Mouse (Mus musculus): Measurements from ENCODE around the gene Mmp10. TPM values are rescaled to one million over a fixed set of nuclear protein-coding genes. Genes with fewer than 3 reads are reported as not detected.

Gene Mmp10
- not detected for total RNA-seq (2021)

DNA sequence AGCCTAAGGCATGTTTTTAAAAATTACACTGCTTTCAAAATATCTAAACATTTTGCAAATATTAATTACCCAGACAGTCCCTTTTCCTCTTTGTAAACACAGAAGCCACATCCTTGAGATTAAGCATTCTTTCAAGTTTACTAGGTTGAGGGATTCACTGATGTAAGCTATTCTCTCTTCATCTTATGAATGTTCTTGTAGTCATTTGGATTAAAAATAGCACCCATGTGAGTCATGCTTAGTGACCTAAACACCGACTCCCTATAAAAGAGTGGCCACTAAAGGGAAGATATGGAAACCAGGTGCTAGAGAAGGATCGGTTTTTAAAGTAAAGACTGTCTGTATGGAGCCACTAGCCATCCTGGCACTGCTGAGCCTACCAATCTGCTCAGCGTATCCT is at the start of gene Mmp10:
TSS of gene Mmp10 (plus strand) at position 302 of the 400 bp plus-strand sequence.
- intact Hi-C loops (cut with DNase I), result no loop called here

DNA sequence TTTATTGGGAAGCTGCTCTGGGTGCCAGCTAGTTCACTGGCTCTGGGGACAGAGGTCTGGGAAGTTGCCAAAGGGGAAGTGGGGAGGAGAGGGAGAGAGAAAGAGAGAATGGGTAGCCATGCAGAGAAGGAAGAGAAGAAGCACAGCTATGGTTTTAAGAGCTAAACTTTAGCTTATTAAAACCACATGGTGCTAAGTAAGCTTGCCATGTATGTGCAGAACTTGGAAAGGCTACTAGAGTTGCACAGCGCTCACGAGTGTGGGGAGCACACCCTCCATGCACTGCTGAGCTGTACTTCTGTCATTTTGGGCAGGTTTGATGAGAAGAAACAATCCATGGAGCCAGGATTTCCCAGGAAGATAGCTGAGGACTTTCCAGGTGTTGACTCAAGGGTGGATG is 48.9 kb upstream of the Mmp10 start:
- no peak for DNase-seq
- intact Hi-C loops (cut with DNase I), result no loop called here

More for the DNA sequence above, at the start of gene Mmp10:
- DNase-seq, result no peak

DNA sequence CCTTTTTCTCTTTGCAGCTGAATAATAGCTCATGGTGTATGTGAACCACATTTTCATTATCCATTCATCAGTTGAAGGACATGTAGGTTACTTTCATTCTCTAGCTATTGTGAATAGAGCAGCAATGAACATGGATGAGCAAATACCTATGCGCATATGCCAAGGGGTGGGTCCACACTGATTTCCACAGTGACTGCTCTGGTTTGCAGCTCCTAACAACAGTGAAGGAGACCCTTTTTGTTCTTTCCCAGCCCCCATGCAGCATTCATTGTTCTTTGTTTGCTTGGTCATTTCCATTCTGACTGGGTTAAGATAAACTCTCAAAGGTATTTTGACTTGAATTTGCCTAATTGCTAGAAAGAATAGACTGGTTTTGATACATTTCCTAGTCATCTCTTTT is 31.9 kb upstream of the Mmp10 start:
- DNase-seq, result no peak
- intact Hi-C loops (cut with DNase I), result no loop called here

DNA sequence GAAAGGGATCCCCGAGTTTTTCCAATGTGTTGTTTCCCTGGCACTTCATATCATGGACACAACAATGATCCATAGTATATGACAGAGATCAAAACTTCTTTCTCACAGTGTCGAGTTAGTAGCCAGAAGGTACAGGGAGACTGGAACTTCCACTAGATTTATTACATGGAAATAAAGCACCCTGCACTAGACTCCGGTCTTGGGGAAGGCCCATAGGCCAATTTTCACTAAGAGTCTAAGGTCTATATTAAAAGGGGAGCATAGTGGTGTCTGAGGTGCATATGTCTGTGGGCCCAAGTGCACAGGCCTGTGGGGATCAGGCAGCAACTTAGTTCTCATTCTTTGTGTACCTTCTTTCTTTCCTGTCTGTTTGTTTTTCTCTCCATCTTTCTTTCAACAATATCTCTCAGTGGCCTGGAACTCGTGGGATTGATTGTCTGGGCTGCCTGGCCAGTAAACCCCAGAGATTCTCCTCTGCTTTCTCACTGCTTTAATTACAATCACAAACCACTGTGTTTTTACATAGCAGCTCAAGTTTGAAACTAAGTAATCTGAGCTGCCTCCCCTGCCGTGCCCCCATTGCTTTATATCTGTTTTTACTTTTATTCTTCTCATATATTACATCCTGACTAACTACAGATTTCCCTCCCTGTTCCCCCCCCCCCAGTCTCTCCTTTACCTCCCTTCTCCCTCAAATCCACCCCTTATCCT is 18.3 kb upstream of the Mmp10 start:
- intact Hi-C loops (cut with DNase I), result no loop called here
- DNase-seq, result no peak

DNA sequence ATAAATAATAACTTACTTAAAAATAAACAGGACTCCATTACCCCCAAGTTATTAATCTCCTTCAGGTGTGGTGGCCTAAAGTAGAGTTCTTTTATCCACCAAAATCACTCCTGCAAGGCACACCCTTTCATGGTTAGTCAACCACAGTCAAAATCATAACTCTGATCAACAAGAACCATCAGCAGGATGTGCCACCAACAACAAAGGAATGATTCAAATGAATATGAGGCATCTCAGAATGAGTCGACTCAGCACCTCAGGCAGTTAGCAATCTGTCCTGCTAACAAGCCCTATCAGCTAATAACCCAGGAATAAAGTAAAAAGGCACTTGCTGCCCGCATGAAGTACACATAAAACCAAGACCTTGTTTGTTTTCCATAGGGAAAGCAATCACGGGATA is 1.0 kb upstream of the Mmp10 start:
- intact Hi-C loops (cut with DNase I), result no loop called here
- no peak for DNase-seq

DNA sequence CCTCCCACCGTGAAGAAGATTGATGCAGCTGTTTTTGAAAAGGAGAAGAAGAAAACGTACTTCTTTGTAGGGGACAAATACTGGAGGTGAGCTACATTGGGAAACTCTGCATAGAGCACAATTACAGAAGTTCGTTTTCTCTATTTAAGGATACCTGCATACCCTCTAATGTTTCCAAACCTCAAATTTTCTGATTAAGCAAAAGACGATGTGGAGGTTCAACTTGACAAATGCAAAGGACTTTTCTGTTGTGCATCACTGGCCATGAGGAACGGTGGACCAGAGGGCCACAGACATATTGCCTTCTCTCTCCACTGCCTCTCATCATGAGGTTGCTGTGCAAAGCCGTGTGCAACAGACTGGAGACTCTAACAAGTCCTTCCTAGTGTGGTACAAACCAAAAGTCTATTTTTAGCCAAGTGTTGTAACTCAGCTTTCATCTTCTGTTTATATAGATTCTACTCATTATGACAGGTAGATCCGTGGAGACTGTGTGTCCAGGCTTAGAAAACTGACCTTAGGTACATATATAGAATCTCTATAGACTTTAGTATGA is 5.2 kb downstream of the Mmp10 start:
- intact Hi-C loops (cut with DNase I), result no loop called here
- no peak for DNase-seq

DNA sequence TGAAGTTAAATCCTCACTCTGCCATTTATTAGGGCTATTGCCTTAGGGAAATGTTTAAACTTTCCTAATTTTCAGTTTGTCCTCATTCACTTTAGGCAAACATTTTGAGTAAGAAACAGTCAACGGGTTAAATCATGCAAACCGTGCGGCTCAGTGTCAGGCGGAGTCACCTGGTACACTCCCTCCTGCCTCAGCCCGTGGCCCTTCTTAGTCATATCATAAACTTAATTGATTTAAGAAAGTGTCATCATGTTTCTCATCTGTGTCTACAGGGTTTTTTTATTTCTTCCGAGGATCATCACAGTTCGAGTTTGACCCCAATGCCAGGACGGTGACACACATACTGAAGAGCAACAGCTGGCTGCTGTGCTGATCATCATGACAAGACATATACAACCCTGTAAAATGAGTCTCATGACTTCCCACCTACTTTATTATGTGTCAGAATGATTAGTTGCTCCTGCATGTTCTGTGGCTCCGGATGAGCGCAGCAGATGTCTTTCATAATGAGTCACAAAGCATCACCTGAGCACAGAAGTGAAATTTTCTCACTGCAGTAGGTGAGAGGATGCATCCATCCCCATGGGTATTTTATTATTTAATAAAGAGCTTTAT is 7.6 kb downstream of the Mmp10 start:
- DNase-seq, result no peak
- intact Hi-C loops (cut with DNase I), result no loop called here

DNA sequence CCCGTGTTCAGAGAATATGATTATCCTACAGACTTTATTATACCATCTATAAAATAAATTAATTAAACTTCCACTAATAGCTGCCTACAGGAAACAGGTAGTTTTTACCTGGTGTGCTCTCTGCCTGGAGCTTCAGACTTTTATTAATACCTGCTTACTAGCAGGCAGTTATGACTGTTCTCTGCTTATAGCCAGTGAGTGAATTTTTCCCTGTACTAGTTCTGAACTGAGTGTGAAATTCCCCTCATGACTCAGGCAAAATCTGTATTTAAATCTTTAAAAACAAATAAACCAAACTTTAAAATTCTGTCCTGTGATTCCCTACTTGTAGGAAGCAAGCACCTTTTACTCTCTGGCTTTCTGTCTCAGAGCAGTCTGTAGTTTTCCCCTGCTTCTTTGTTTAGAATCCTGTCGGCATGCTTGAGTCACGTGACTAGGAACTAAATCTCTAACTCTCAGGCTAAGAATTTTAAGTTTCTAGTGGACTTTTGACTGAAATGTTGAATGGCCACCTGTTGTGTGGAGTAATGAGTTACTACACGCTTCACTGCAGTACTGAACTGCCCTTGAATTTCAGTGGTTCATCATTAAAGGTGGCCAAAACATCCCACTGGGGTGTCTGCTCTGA is 15.9 kb downstream of the Mmp10 start:
- DNase-seq, result no peak

DNA sequence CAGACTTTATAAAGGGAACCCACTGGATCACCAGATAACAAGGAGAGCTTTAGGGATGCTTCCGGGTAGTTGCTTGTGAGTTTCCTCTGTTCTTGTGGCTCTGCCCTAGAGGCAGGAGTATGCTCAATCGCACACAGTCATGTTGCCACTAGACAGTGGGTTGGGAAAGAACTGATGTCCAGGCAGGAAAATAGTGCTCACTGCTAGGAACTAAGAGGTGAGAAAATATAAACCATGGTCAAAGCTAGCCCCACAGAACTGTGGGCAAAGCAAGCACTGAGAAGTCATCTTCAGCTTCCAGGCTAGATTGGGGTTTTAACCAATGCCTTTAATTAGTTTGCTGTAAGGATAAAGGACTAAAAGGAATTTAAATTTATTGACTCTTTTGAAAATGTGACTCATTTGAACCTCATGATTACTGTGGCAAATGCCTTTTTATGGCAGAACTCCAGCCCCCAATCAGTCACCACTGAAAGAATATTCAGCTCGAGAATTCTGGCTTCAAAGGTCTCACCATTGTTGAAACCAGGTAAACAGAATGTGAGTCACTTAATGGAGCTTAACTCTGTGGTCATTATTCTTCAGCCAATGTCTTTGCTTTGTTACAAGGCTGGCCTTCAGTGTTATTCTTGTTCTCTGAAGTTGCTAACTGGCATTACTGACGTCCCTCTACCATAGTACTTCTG is 24.2 kb downstream of the Mmp10 start:
- intact Hi-C loops (cut with DNase I), result no loop called here

More for the DNA sequence above, 15.9 kb downstream of the Mmp10 start:
- intact Hi-C loops (cut with DNase I), result no loop called here

DNA sequence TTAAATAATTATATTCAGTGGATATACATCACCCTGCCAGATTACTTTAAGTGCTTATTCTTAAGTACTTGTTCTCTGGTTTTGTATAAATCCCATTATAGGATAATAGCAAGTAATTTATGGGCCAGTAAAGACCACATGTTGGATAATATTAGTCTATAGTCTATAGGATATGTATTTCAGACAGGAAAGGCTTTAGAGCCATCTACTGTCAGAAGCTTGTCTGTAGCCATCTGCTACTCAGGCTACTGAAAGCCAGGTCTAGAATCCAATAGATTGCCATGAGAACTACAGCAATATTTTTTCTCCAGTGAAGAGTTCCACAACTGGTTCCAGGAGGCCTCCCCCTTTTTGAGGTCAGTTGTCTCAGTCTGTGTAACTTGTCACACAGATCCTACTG is 40.6 kb downstream of the Mmp10 start:
- DNase-seq, result no peak
- intact Hi-C loops (cut with DNase I), result no loop called here

More for the DNA sequence above, 24.2 kb downstream of the Mmp10 start:
- DNase-seq, result no peak

DNA sequence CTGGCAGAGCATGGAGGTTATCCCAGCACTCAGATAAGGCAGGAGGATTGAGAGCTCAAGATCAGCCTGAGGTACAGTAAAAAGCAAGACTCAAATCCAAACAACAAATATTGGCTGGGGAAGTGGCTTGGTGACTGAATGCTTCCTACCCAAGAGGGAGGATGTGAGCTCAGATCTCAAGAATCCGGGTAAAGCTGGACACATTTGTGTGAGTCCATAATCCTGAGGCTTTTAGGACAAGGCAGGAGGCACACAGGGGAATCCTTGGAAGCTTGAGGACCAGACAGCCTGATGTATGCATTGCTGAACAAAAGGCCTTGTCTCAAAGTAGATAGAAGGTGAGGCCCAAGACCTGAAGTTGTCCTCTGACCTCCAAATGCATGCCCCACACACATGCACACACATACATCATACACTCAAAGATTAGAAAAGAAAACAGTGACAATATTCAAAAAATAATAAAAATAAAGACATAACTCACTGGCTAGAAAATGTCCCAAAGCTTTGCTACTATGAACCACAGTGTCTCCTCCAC is 42.8 kb downstream of the Mmp10 start:
- intact Hi-C loops (cut with DNase I), result no loop called here

DNA sequence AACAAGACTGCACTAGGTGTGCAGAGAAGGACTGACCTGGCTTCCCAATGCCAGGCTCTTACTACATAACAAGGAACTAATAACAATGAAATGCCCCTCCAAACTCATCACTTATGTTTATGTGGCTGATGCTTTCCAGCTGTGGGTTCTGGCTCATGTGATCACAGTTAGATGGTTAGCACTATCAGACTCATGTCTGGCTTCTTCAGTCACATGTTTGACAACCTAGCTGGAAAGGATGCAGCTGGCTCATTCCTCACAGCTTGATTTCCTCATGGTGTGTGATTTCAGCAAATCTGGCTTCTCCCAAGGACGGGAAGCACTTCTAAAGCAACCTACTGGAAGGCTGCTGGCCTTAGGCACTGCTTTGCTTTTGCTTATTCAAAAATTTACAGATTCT is 43.3 kb downstream of the Mmp10 start:
- DNase-seq, result no peak

More for the DNA sequence above, 42.8 kb downstream of the Mmp10 start:
- no peak for DNase-seq

DNA sequence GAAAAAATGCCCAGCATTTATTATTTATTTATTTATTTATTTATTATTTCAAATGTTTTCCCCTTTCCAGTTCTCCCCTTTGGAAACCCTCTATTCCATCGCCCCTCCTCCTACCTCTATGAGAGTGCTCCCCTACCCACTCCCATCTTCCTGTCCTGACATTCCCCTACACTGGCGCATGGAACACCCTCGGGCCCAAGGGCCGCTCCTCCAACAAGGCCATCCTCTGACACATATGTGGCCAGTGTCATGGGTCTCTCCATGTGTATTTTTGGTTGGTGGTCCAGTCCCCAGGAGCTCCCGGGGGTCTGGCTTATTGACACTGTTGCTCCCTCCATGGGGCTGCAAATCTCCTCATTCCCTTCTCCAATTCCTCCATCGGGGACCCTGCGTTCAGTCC is 43.8 kb downstream of the Mmp10 start:
- intact Hi-C loops (cut with DNase I), result no loop called here
- no peak for DNase-seq

More for the DNA sequence above, 43.3 kb downstream of the Mmp10 start:
- intact Hi-C loops (cut with DNase I), result no loop called here

DNA sequence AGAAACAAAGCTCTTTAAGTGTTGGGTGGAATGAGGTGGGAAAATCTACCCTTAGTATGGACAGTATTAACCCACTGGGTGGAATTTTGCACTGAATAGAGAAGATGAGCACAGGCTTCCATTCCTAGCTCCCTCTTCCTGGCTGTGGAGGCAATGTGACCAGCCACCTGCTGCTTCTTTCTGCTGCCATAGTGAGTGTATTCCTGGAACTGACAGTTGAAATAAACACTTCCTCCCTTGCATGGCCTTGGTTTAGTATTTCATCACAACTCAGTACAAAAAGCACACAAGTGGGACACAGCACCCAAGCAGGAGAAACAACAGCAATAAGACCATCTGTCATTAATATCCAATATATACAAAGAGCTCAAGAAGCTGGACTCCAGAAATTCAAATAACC is 49.8 kb downstream of the Mmp10 start:
- intact Hi-C loops (cut with DNase I), result no loop called here
- no peak for DNase-seq

DNA sequence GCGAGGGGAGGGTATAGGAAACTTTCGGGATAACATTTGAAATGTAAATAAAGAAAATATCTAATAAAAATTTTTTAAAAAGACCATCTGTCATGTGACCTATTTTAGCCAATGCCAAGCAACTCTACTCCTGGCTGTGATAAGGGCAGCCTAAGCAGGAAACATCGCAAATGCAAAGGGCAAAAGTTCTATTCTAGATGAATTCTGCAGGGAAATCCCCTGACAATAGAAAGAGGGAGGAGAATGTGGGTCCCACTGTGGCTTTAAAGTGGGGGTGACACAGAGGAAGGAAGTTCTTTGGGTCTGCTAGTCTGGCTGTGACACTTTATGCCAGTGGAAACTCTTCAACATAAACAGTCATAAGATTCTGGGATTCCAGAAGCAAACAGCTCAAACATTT is 51.4 kb downstream of the Mmp10 start:
- intact Hi-C loops (cut with DNase I), result no loop called here
- no peak for DNase-seq

DNA sequence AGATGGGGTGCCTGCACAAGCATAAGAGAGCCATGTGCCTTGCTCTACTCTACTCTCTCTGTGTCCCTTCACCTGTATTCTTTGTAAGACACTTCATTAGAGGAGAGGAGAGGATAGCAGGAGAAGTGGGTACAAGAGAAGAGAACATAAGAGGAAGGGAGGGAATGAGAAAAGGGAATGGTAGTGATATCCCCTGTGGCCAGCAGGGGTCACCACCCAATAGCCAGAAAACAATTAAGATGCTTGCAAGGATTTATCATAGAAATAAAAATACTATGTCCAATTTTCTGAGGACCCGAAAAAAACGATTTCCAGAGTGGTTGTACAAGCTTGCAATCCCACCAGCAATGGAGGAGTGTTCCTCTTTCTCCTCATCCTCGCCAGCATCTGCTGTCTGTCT is 52.2 kb downstream of the Mmp10 start:
- intact Hi-C loops (cut with DNase I), result no loop called here
- DNase-seq, result no peak

DNA sequence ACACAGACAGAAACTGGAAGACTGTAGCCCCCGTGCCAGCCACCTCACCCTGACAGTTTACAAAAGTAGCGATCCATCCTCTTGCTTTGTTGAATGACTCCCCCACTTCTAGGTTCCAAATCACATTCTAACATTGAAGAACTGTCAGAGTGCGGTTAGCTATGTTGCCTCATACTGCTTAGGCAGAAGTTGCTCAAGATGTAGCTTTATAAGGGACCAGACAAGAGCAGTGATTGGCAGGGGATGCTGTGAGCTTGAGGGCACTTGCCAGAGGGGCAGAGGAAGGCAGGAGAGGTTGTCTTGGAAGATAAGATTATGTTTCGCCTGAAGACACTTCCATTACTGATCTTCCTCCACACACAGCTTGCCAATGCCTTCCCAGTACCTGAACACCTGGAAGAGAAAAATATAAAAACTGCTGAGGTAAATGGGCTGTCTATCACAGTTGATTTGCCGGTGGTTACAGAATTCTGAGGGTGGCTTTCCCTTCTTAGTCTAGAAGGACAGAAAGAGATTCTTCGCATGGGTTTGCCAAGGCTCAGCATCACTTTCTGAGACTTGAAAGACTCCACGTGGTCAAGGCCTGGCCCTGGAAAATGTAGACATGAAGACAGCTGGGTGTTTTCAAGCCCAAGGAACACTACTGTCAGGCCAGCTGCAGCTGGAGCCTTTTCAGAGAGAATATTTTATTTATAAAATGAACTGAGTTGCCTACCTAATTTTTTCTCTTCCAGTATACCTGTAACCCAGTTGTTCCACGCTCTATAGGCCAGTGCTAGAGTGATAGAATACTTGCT is 56.3 kb downstream of the Mmp10 start, which contains the start of gene Mmp8:
TSS of gene Mmp8 (plus strand) at position 236 of the 797 bp plus-strand sequence.
- intact Hi-C loops (cut with DNase I), result no loop called here

More for the DNA sequence above, 56.3 kb downstream of the Mmp10 start, which contains the start of gene Mmp8:
- DNase-seq, result no peak

All from left cerebral cortex, postnatal 4 days (tissue).